Mouse (Mus musculus) heart, embryonic 14.5 days (tissue): ENCODE data around the gene Hdhd5. TPM values are rescaled to one million over a fixed set of nuclear protein-coding genes. Genes with fewer than 3 reads are reported as not detected.

Experiments used
- ATAC-seq: fragments of 200-750 bp; cut with Nextera tagmentation; 2 replicates; pipeline ENCODE4 v1.8.0; 2017; ENCODE audit warnings: low read depth, moderate TSS enrichment; ENCODE audit not compliant: insufficient number of reproducible peaks, insufficient read depth, low FRiP score
- H3K27ac ChIP-seq, 2 experiments: fragments of 200-500 bp in 1 of 2; fragments of 300-500 bp in 1 of 2; sonication (generic) in 1 of 2; replicated peaks in 1 of 2; 2 replicates each; pipeline ENCODE4 v1.5.1; 2012 to 2014; ENCODE audit warnings: low read depth in 2 of 2, low read length in 2 of 2, control low read depth in 1 of 2, mild to moderate bottlenecking in 1 of 2, mixed read lengths in 1 of 2; ENCODE audit not compliant: control insufficient read depth in 1 of 2, insufficient read depth in 1 of 2
- H3K27me3 ChIP-seq: fragments of 300-500 bp; sonication (generic); 2 replicates; pipeline ENCODE4 v1.6.1; 2014; ENCODE audit warnings: mild to moderate bottlenecking, low read length, control low read depth; ENCODE audit not compliant: control insufficient read depth, insufficient read depth
- H3K36me3 ChIP-seq: fragments of 300-500 bp; sonication (generic); 2 replicates; pipeline ENCODE4 v1.6.1; 2014; ENCODE audit warnings: mild to moderate bottlenecking, control low read depth, low read length, mixed read lengths; ENCODE audit not compliant: control insufficient read depth, insufficient read depth
- H3K4me1 ChIP-seq, 2 experiments: fragments of 200-500 bp in 1 of 2; fragments of 300-500 bp in 1 of 2; sonication (generic) in 1 of 2; 2 replicates each; pipeline ENCODE4 v1.6.1; 2012 to 2014; ENCODE audit warnings: low read length in 2 of 2, control low read depth in 1 of 2, mixed read lengths in 1 of 2; ENCODE audit not compliant: control insufficient read depth in 2 of 2, insufficient read depth in 2 of 2
- H3K4me2 ChIP-seq: fragments of 300-500 bp; sonication (generic); 2 replicates; pipeline ENCODE4 v1.6.1; 2014; ENCODE audit warnings: mild to moderate bottlenecking, low read length
- H3K4me3 ChIP-seq, 2 experiments: fragments of 200-500 bp in 1 of 2; fragments of 300-500 bp in 1 of 2; sonication (generic) in 1 of 2; 2 replicates each; pipeline ENCODE4 v1.5.1; 2012 to 2014; ENCODE audit warnings: low read length in 2 of 2, mild to moderate bottlenecking in 2 of 2, control low read depth in 1 of 2, low read depth in 1 of 2, moderate library complexity in 1 of 2; ENCODE audit not compliant: control insufficient read depth in 1 of 2, insufficient read depth in 1 of 2
- H3K9ac ChIP-seq: fragments of 300-500 bp; sonication (generic); 2 replicates; pipeline ENCODE4 v1.6.1; 2014; ENCODE audit warnings: mild to moderate bottlenecking, low read length
- H3K9me3 ChIP-seq: fragments of 300-500 bp; sonication (generic); 2 replicates; pipeline ENCODE4 v1.6.1; 2016; ENCODE audit warnings: low read length, control low read depth; ENCODE audit not compliant: control insufficient read depth
- WGBS: fragments of 180-500 bp; shearing (Covaris S2); extraction: QIAGEN DNeasy Blood & Tissue Kit; methylation state at CpG from one replicate; pipeline ENCODE4 v1.1.7; 2014; 5-methylcytosine and 5-hydroxymethylcytosine counted together
- polyA plus RNA-seq: library from polyadenylated mRNA; unstranded; fragments of >200 nt; fragmentation: Nextera tagmentation; extraction: Ambion mirVana; gene quantifications from 2 replicates; pipeline ENCODE4 v1.2.1, GENCODE M21; 2014

Gene Hdhd5
- polyA plus RNA-seq, 1 experiment from 2014 or later: 14.1 TPM

DNA sequence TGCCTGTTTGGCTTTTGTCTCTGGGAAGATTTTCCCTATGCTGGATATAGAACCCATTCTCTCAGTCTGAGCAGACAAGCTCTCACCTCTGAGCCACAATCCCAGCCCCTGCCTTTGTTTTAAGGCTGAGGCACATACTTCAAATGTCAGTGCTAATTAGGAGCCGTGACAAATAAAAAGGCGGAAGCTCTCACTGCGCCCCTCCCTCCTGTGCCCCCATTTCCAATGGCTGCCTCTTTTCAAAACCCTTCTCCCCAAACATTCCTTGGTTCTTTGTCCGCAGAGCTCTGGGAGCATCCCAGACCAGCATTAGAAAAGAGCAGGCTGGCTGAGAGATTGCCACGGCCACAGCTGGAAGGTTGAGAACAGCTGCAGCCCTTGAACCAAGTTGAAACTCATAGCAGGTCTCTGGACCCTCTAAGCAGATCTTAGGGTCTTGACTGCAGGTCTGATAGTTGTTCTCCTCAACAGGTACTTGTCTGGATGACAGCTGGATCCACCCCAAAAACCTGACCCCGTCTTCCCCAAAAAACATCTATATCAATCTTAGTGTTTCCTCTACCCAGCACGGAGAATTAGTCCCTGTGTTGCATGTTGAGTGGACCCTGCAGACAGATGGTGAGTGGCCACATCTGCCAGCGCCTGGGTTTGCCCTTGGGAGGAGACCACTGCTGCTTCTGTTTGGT is 58.5 kb downstream of the Hdhd5 start:
- no peak overlapping the region for H3K4me2 ChIP-seq
- WGBS: 37% methylated on average over 8 of the region's 8 CpGs

DNA sequence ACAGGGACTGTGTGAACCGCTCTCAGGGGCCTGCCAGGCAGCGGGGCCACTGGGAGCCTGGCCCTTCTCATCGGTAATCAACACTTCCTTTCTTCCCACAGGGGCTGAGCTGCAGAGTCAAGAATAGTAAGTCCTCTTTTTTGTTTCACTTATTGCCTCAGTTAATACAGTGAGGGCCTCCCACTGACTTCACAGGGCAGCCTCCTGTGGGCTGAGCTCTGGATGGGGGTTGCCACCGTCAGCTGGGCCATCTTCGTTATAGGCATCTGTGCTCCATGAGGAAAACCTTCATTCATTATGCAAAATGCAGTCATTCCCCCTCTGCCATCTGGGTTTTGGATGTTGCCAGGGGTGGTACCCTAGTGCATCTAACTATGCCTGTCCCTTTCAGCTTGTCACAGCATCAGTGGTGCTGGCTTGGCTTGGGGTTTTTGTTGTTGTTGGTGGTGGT is 59.1 kb downstream of the Hdhd5 start:
- peak; percentile 15; the same call in 1 of the 2 replicates for ATAC-seq
- H3K27ac ChIP-seq: peak overlapping the region; percentile 71 to 84
- H3K4me3 ChIP-seq: no peak overlapping the region
- H3K27me3 ChIP-seq: no peaks in the 10 kb centered on the region
- no peaks in the 10 kb centered on the region for H3K36me3 ChIP-seq
- H3K4me1 ChIP-seq: peaks cover 27 to 37% of the 10 kb centered on the region in 2 experiments
- peak overlapping the region; percentile 23; the same call in 1 of the 2 replicates for H3K9ac ChIP-seq
- WGBS: 7% methylated on average over 5 of the region's 5 CpGs
- H3K4me2 ChIP-seq: peak overlapping the region; percentile 30
- H3K9me3 ChIP-seq: no peaks in the 10 kb centered on the region

More for the DNA sequence above, 58.5 kb downstream of the Hdhd5 start:
- no peak overlapping the region for H3K9ac ChIP-seq
- H3K4me1 ChIP-seq: peaks cover 27 to 37% of the 10 kb centered on the region in 2 experiments
- no peaks in the 10 kb centered on the region for H3K27me3 ChIP-seq
- peak overlapping the region in 1 of 2 experiments; percentile 71; a peak in 1 of 4 replicates for H3K27ac ChIP-seq
- no peak overlapping the region for H3K4me3 ChIP-seq
- H3K36me3 ChIP-seq: no peaks in the 10 kb centered on the region
- no peak for ATAC-seq
- no peaks in the 10 kb centered on the region for H3K9me3 ChIP-seq

DNA sequence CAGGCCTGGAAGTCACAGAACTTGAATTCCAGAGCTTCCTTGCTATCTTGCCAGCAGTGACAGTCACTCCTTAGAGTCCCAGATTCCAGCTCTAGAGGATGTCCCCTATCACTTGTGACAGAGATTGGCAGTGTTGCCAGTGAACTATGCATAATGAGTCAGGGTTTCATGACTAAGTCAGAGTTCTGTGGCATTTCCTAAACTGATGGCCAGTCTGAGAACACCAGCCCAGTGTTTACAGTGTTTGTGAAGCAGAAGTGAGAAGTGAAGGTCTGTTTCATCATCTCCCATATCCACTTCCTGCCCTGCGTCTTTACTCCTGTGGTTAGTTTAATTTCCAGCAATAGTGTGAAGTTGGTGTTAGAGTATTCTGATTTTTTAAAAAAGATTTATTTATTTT is 60.5 kb downstream of the Hdhd5 start:
- Histone ChIP-seq H3K4me2 (no peak overlapping the region), H3K27me3 (no peaks in the 10 kb centered on the region), H3K27ac (peak overlapping the region in 1 of 2 experiments; percentile 19; a peak in 1 of 4 replicates), H3K9ac (no peak overlapping the region), H3K4me3 (no peak overlapping the region), H3K9me3 (no peaks in the 10 kb centered on the region), H3K4me1 (peaks cover 27 to 37% of the 10 kb centered on the region in 2 experiments), H3K36me3 (no peaks in the 10 kb centered on the region)
- 57% methylated on average over 1 of the region's 1 CpGs for WGBS
- ATAC-seq: no peak

DNA sequence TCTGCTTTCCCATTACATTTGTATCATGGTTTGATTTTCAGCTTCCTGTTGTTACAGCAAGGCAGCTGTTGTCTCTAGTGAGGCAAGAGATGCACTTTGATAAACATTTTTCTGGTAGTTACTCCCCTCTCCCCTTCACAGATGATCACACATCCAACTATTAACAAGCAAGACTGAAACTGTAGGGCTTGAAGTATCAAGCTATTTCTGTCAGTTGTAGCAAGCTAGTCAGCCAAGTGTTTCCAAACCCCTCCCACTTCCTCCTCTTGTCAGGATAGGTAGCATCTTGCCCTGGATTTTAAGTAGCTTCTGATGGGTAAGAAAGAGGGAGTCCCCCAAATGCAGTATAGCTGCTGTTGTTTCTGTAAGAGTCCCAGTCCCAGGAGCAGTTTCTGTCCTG is 61.3 kb downstream of the Hdhd5 start:
- no peak for ATAC-seq
- no peak overlapping the region for H3K4me2 ChIP-seq
- H3K9ac ChIP-seq: no peak overlapping the region
- no peak overlapping the region for H3K4me3 ChIP-seq
- H3K27me3 ChIP-seq: no peaks in the 10 kb centered on the region
- no peaks in the 10 kb centered on the region for H3K36me3 ChIP-seq
- H3K9me3 ChIP-seq: no peaks in the 10 kb centered on the region
- peaks cover 27 to 37% of the 10 kb centered on the region in 2 experiments for H3K4me1 ChIP-seq
- H3K27ac ChIP-seq: no peak overlapping the region

DNA sequence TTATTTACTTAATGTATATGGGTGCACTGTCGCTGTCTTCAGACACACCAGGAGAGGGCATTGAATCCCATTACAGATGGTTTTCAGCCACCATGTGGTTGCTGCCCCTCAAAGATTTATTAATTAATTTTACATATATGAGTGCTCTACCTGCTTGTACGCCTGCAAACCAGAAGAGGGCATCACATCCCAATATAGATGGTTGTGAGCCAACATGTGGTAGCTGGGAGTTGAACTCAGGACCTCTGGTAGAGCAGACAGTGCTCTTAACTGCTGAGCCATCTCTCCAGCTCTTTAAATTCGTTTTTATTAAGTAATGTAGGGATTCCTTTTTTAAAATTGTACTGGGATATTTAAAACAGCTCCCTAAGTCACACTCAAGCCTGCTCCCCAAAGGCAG is 61.9 kb downstream of the Hdhd5 start:
- Histone ChIP-seq H3K36me3 (no peaks in the 10 kb centered on the region), H3K4me3 (no peak overlapping the region), H3K9ac (no peak overlapping the region), H3K27ac (no peak overlapping the region), H3K4me1 (peaks cover 27 to 41% of the 10 kb centered on the region in 2 experiments), H3K4me2 (no peak overlapping the region), H3K27me3 (0 out of 2 replicates have a peak, but pooled peaks cover 5% of the 10 kb centered on the region), H3K9me3 (no peaks in the 10 kb centered on the region)
- WGBS: 74% methylated on average over 3 of the region's 3 CpGs
- no peak for ATAC-seq

DNA sequence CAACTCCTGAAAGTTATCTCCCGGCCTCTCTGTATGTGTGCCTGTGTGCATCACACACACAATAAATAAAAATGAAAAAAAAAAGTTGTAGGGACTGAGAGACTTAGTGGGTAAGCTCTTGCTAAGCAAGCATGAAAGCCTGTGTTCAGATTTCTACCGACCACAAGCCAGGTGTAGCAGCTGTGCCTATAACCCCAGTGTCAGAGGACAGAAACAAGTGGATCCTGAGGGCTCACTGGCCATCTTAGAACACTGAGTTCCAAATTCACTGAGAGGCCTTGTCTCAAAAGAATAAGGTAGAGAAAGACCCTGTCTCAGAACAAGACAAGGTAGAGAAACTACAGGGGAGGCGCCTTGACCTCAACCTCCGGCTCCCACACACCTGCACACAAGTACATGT is 62.9 kb downstream of the Hdhd5 start:
- no peaks in the 10 kb centered on the region for H3K36me3 ChIP-seq
- H3K9me3 ChIP-seq: no peaks in the 10 kb centered on the region
- H3K4me2 ChIP-seq: no peak overlapping the region
- H3K27me3 ChIP-seq: peaks cover 6% of the 10 kb centered on the region; the same call in 1 of the 2 replicates
- WGBS: 90% methylated on average over 4 of the region's 4 CpGs
- no peak overlapping the region for H3K4me3 ChIP-seq
- no peak overlapping the region for H3K9ac ChIP-seq
- ATAC-seq: no peak
- peaks cover 31 to 42% of the 10 kb centered on the region in 2 experiments for H3K4me1 ChIP-seq
- no peak overlapping the region for H3K27ac ChIP-seq

DNA sequence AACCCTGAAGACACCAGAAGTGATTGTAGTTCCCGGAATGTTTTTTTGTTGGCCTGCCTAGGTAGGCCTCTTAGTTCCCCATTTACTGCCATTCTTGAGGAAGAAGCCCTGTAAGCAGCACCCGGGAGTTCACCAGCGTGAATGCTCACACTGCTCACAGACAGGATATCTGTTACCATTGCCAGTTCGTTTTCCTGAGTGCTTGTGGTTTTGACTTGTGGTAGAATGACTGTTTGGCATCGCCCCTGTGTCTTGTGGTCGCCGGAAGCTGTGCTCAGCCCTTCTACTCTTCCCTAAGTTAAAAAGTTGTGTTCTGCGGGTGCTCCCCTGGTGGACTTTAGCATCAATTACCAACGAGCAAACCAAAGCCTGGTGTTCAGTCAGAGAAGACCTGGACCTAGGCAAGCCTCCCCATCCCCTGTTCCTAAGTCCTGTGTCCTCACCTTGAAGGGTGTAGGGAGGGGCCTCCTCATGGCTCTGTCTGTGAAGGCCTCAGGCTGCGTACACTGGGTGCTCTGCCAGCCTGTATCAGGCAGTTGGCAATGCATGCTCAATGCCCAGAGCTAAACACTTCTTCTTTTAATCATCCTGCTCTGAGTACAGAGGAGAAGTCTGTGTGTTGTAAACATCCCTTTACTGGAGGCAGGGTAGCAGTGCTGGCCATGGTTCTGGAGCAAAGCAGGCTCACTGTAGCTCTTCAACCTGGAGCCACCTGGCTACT is 64.3 kb downstream of the Hdhd5 start:
- ATAC-seq: no peak
- Histone ChIP-seq H3K27ac (no peak overlapping the region), H3K27me3 (peaks cover 17% of the 10 kb centered on the region), H3K36me3 (no peaks in the 10 kb centered on the region), H3K9me3 (no peaks in the 10 kb centered on the region), H3K4me1 (peaks cover 19 to 31% of the 10 kb centered on the region in 2 experiments), H3K4me2 (no peak overlapping the region), H3K4me3 (no peak overlapping the region), H3K9ac (no peak overlapping the region)
- WGBS: 78% methylated on average over 10 of the region's 10 CpGs
